Mouse (Mus musculus) frontal cortex, postnatal 36 days (tissue): ENCODE measurements around the gene Clcn6.
A peak's percentile ranks its signal among the peaks of the same experiment; 100 is the strongest.

Experiments used
- DNase-seq, 2 experiments: peaks; one replicate each; pipeline ENCODE4 v3.0.0; 2022; ENCODE audit warnings: low spot score in 2 of 2

Gene Clcn6

GRCm38 (mm10) chr4:147985205-147986132 is 53.2 kb downstream of the Clcn6 start, which contains the start of gene Nppb:
Gene Nppb (plus strand): TSS chr4:147985788.
- no peak for DNase-seq

GRCm38 (mm10) chr4:147979441-147979860 is 59.2 kb downstream of the Clcn6 start:
- no peak for DNase-seq

- no peak for DNase-seq
These were observed 60.2 kb downstream of the Clcn6 start for GRCm38 (mm10) chr4:147978391-147978790.

- no peak for DNase-seq
These were observed 60.9 kb downstream of the Clcn6 start for GRCm38 (mm10) chr4:147977726-147978125.

GRCm38 (mm10) chr4:147976237-147976636 is 62.4 kb downstream of the Clcn6 start:
- no peak for DNase-seq

- DNase-seq = no peak
These were observed 69.3 kb downstream of the Clcn6 start for GRCm38 (mm10) chr4:147969337-147969736.

GRCm38 (mm10) chr4:147968816-147969215 is 69.8 kb downstream of the Clcn6 start:
- DNase-seq = no peak

- no peak for DNase-seq
These were observed 72.9 kb downstream of the Clcn6 start for GRCm38 (mm10) chr4:147965712-147966111.

GRCm38 (mm10) chr4:147963623-147964022 is 75.0 kb downstream of the Clcn6 start:
- no peak for DNase-seq

- DNase-seq = no peak
These were observed 75.8 kb downstream of the Clcn6 start for GRCm38 (mm10) chr4:147962781-147963180.

- peak; percentile 49 to 64 for DNase-seq
These were observed 78.5 kb downstream of the Clcn6 start for GRCm38 (mm10) chr4:147959881-147960831.

- DNase-seq = no peak
These were observed 81.5 kb downstream of the Clcn6 start for GRCm38 (mm10) chr4:147957141-147957540.
